Mouse (Mus musculus) intestine, embryonic 14.5 days (tissue): ENCODE results near the gene Hist1h2ag. TPM values are rescaled to one million over a fixed set of nuclear protein-coding genes. Genes with fewer than 3 reads are reported as not detected.

ENCODE experiments used
- ATAC-seq: fragments of 200-750 bp; cut with Nextera tagmentation; replicated peaks from 2 replicates; pipeline ENCODE4 v1.8.0; 2017; ENCODE audit warnings: low read depth, moderate number of reproducible peaks, moderate TSS enrichment, moderate library complexity; ENCODE audit not compliant: low FRiP score, low TSS enrichment
- DNase-seq: peaks from one replicate; pipeline ENCODE4 v3.0.0-alpha.2; 2018; ENCODE audit warnings: low spot score
- H3K27ac ChIP-seq: fragments of 300-500 bp; sonication (generic); 2 replicates; pipeline ENCODE4 v1.5.1; 2014; ENCODE audit warnings: low read depth, mild to moderate bottlenecking, control low read depth
- H3K27me3 ChIP-seq: fragments of 300-500 bp; sonication (generic); replicated peaks from 2 replicates; pipeline ENCODE4 v1.6.1; 2014; ENCODE audit warnings: low read length, control low read depth; ENCODE audit not compliant: control insufficient read depth, insufficient read depth
- H3K36me3 ChIP-seq: fragments of 300-500 bp; sonication (generic); 2 replicates; pipeline ENCODE4 v1.6.1; 2014; ENCODE audit warnings: low read length, control low read depth; ENCODE audit not compliant: control insufficient read depth, insufficient read depth
- H3K4me1 ChIP-seq: fragments of 300-500 bp; sonication (generic); replicated peaks from 2 replicates; pipeline ENCODE4 v1.6.1; 2014; ENCODE audit warnings: low read length, control low read depth, mixed read lengths; ENCODE audit not compliant: control insufficient read depth, insufficient read depth
- H3K4me2 ChIP-seq: fragments of 300-500 bp; sonication (generic); 2 replicates; pipeline ENCODE4 v1.6.1; 2014; ENCODE audit warnings: low read length
- H3K4me3 ChIP-seq: fragments of 300-500 bp; sonication (generic); 2 replicates; pipeline ENCODE4 v1.5.1; 2014; ENCODE audit warnings: low read depth, low read length, control low read depth, mixed read lengths
- H3K9ac ChIP-seq: fragments of 300-500 bp; sonication (generic); 2 replicates; pipeline ENCODE4 v1.6.1; 2014; ENCODE audit warnings: mild to moderate bottlenecking, low read length
- H3K9me3 ChIP-seq: fragments of 300-500 bp; sonication (generic); 2 replicates; pipeline ENCODE4 v1.6.1; 2016; ENCODE audit warnings: low read length, control low read depth; ENCODE audit not compliant: control insufficient read depth
- WGBS: fragments of 180-500 bp; shearing (Covaris S2); extraction: QIAGEN DNeasy Blood & Tissue Kit; methylation state at CpG from one replicate; pipeline ENCODE4 v1.1.7; 2014; 5-methylcytosine and 5-hydroxymethylcytosine counted together
- polyA plus RNA-seq: library from polyadenylated mRNA; unstranded; fragments of >200 nt; fragmentation: Nextera tagmentation; extraction: Ambion mirVana; gene quantifications from 2 replicates; pipeline ENCODE4 v1.2.1, GENCODE M21; 2014

Hist1h2ag gene
- polyA plus RNA-seq, 1 experiment from 2014 or later, result 67.6 TPM

- WGBS, result 41% methylated on average over 5 of the region's 5 CpGs
- H3K27me3 ChIP-seq, result no peaks in the 10 kb centered on the region
Measured at GRCm38 (mm10) chr13:22033741-22034442, 8.9 kb downstream of the Hist1h2ag start.

GRCm38 (mm10) chr13:22030493-22030892, 12.3 kb downstream of the Hist1h2ag start:
- DNase-seq, result no peak
- 12% methylated on average over 4 of the region's 4 CpGs for WGBS
- Histone ChIP-seq H3K36me3 (no peaks in the 10 kb centered on the region), H3K4me3 (no peak overlapping the region), H3K27me3 (no peaks in the 10 kb centered on the region), H3K27ac (no peak overlapping the region), H3K9me3 (no peaks in the 10 kb centered on the region), H3K9ac (no peak overlapping the region), H3K4me2 (no peak overlapping the region), H3K4me1 (peaks cover 7% of the 10 kb centered on the region)
- ATAC-seq, result no peak

More at GRCm38 (mm10) chr13:22033741-22034442, 8.9 kb downstream of the Hist1h2ag start:
- Histone ChIP-seq H3K9me3 (no peaks in the 10 kb centered on the region), H3K4me2 (peak overlapping the region; percentile 56), H3K36me3 (no peaks in the 10 kb centered on the region), H3K4me3 (peak overlapping the region; percentile 43), H3K9ac (peak overlapping the region; percentile 79), H3K4me1 (peaks cover 10% of the 10 kb centered on the region), H3K27ac (peak overlapping the region; percentile 90)
- DNase-seq, result no peak
- ATAC-seq, result no peak

- Histone ChIP-seq H3K9me3 (no peaks in the 10 kb centered on the region), H3K36me3 (no peaks in the 10 kb centered on the region), H3K4me2 (no peak overlapping the region), H3K4me1 (peaks cover 7% of the 10 kb centered on the region), H3K9ac (no peak overlapping the region), H3K27me3 (no peaks in the 10 kb centered on the region), H3K27ac (no peak overlapping the region), H3K4me3 (no peak overlapping the region)
- ATAC-seq (no peak), DNase-seq (no peak)
- 47% methylated on average over 8 of the region's 8 CpGs for WGBS
Measured at GRCm38 (mm10) chr13:22029928-22030327, 12.8 kb downstream of the Hist1h2ag start.

DNA sequence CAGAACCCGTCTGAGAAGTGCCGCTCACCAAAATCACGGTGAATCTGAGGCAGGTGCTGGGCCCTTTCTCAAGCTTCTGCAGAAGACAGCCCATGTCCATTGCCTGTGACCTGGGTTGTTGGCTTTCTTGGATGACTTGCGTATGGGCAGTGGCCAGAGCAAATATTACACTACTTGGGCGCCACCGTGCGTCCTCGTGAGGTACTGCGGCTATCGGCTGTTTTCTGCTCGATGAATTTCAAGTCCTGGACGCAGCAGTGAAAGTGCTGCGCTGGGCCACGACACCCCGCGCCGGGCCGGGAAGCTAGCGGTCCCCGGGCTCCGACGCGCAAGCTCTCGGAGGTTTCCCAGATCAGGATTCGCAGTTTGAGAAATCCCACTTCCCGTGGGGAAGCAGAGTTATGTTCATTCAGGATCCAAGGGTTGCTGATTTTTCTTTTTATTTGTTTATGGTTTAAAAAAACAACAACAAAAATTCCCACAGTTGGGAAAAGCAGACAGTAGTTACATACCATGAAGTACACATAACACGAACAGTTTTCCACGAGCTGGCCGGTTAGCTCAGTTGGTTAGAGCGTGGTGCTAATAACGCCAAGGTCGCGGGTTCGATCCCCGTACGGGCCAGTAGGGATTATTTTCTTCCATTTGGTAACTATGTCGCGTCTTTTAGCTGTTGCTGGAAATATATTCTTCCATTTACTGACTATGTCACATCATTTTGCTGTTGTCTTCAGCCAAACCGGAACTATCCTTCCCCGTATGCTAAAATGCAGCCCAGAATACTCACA, 13.9 kb downstream of the Hist1h2ag start:
- Histone ChIP-seq H3K4me3 (peak overlapping the region; percentile 55), H3K36me3 (no peaks in the 10 kb centered on the region), H3K27ac (peak overlapping the region; percentile 77), H3K27me3 (no peaks in the 10 kb centered on the region), H3K9me3 (no peaks in the 10 kb centered on the region), H3K4me1 (peaks cover 7% of the 10 kb centered on the region), H3K9ac (peak overlapping the region; percentile 62), H3K4me2 (peak overlapping the region; percentile 60)
- ATAC-seq (peak; percentile 74), DNase-seq (peak; percentile 99)
- 1% methylated on average over 40 of the region's 40 CpGs for WGBS

GRCm38 (mm10) chr13:22026058-22027031, 16.4 kb downstream of the Hist1h2ag start:
- DNase-seq (peak; percentile 100), ATAC-seq (no peak; the same call in 1 of the 2 replicates)
- Histone ChIP-seq H3K36me3 (no peaks in the 10 kb centered on the region), H3K9me3 (no peaks in the 10 kb centered on the region), H3K9ac (peak overlapping the region; percentile 53), H3K27me3 (no peaks in the 10 kb centered on the region), H3K4me2 (peak overlapping the region; percentile 60), H3K27ac (no peak overlapping the region), H3K4me1 (peaks cover 4% of the 10 kb centered on the region), H3K4me3 (peak overlapping the region; percentile 59)
- WGBS, result 1% methylated on average over 35 of the region's 35 CpGs

DNA sequence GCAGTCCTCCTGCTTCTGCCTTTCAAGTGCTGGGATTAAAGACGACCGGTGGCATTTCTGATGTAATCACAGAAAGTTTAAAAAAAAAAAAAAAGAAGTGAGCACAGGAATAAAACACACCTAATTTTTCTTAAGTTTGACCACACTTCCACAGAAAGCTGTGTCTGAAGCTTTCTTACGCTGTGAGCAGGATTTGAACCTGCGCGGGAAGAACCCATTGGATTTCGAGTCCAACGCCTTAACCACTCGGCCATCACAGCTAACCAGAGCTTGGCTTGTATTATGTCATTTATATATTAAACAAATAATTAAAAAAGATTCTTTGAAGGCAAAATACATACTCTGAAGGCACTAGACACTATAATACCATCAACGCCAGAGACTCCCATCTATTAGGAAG, 20.5 kb downstream of the Hist1h2ag start:
- under 1% methylated on average over 9 of the region's 9 CpGs for WGBS
- H3K9me3 ChIP-seq, result no peaks in the 10 kb centered on the region
- H3K9ac ChIP-seq, result peak overlapping the region; percentile 48
- ATAC-seq, result peak; percentile 81
- DNase-seq, result peak; percentile 89
- H3K27me3 ChIP-seq, result peaks cover 9% of the 10 kb centered on the region; the same call in 1 of the 2 replicates
- H3K36me3 ChIP-seq, result no peaks in the 10 kb centered on the region
- H3K4me3 ChIP-seq, result peak overlapping the region; percentile 63
- 0 out of 2 replicates have a peak, but pooled peaks cover 7% of the 10 kb centered on the region for H3K4me1 ChIP-seq
- H3K4me2 ChIP-seq, result peak overlapping the region; percentile 86
- H3K27ac ChIP-seq, result no peak overlapping the region

DNA sequence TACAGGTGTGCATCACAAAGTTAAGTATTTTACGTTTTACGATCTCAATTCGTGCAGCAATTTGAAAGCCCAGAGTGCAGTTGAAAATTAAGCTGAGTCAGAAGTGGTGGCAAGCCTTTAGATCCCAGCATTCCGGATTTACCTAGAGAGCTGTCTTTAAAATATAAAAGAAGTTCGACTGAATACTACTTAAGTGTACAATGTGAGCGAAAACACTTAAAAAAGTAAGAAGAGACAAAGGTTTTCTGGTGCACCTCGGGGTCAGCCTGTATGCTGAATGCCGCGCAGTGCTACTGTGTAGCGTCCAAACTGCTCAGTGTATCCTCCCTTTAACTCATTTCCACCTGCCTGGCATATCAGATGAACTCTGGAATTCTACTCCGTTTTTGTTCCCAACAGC, 21.2 kb downstream of the Hist1h2ag start:
- H3K27me3 ChIP-seq, result peaks cover 9% of the 10 kb centered on the region; the same call in 1 of the 2 replicates
- no peak overlapping the region for H3K27ac ChIP-seq
- H3K9ac ChIP-seq, result peak overlapping the region; percentile 48
- no peaks in the 10 kb centered on the region for H3K36me3 ChIP-seq
- DNase-seq, result peak; percentile 63
- 0 out of 2 replicates have a peak, but pooled peaks cover 7% of the 10 kb centered on the region for H3K4me1 ChIP-seq
- under 1% methylated on average over 11 of the region's 11 CpGs for WGBS
- no peak for ATAC-seq
- peak overlapping the region; percentile 86 for H3K4me2 ChIP-seq
- H3K9me3 ChIP-seq, result no peaks in the 10 kb centered on the region
- H3K4me3 ChIP-seq, result peak overlapping the region; percentile 63

- H3K9ac ChIP-seq, result peak overlapping the region; percentile 53
- peak overlapping the region; percentile 86 for H3K4me2 ChIP-seq
- peak; percentile 85 for DNase-seq
- no peaks in the 10 kb centered on the region for H3K9me3 ChIP-seq
- H3K27me3 ChIP-seq, result peaks cover 11% of the 10 kb centered on the region; the same call in 1 of the 2 replicates
- no peaks in the 10 kb centered on the region for H3K36me3 ChIP-seq
- peak overlapping the region; percentile 63 for H3K4me3 ChIP-seq
- peak; percentile 73 for ATAC-seq
- H3K4me1 ChIP-seq, result 0 out of 2 replicates have a peak, but pooled peaks cover 7% of the 10 kb centered on the region
- H3K27ac ChIP-seq, result no peak overlapping the region
- WGBS, result under 1% methylated on average over 8 of the region's 8 CpGs
Measured at GRCm38 (mm10) chr13:22020901-22021339, 21.8 kb downstream of the Hist1h2ag start.
